Mouse (Mus musculus): ENCODE measurements around the gene Erlin1. TPM values are rescaled to one million over a fixed set of nuclear protein-coding genes. Genes with fewer than 3 reads are reported as not detected.

Erlin1 gene
- polyA plus RNA-seq, 1 experiment from 2014 or later: 18.7 TPM

GRCm38 (mm10) chr19:44024921-44025585, 44.5 kb downstream of the Erlin1 start:
- Histone ChIP-seq H3K36me3 (no peaks in the 10 kb centered on the region), H3K9ac (no peak overlapping the region), H3K27me3 (replicated peaks) (no peaks in the 10 kb centered on the region), H3K4me3 (no peak overlapping the region), H3K9me3 (replicated peaks) (no peaks in the 10 kb centered on the region), H3K4me2 (no peak overlapping the region), H3K4me1 (replicated peaks) (no peaks in the 10 kb centered on the region), H3K27ac (ENCODE audit: poor library complexity, severe bottlenecking) (no peak overlapping the region)
- no peak for ATAC-seq (ENCODE audit: insufficient number of reproducible peaks, low FRiP score)
- WGBS: 78% methylated on average over 13 of the region's 13 CpGs

- Histone ChIP-seq H3K9me3 (replicated peaks) (no peaks in the 10 kb centered on the region), H3K9ac (no peak overlapping the region), H3K4me2 (no peak overlapping the region), H3K4me1 (replicated peaks) (no peaks in the 10 kb centered on the region), H3K27ac (ENCODE audit: poor library complexity, severe bottlenecking) (no peak overlapping the region), H3K4me3 (no peak overlapping the region), H3K27me3 (replicated peaks) (no peaks in the 10 kb centered on the region), H3K36me3 (no peaks in the 10 kb centered on the region)
- WGBS: 61% methylated on average over 5 of the region's 5 CpGs
- no peak for ATAC-seq (ENCODE audit: insufficient number of reproducible peaks, low FRiP score)
These were observed 46.5 kb downstream of the Erlin1 start for GRCm38 (mm10) chr19:44023066-44023465.

GRCm38 (mm10) chr19:44021502-44021901, 48.1 kb downstream of the Erlin1 start:
- Histone ChIP-seq H3K27ac (ENCODE audit: poor library complexity, severe bottlenecking) (no peak overlapping the region), H3K4me1 (replicated peaks) (no peaks in the 10 kb centered on the region), H3K4me2 (no peak overlapping the region), H3K36me3 (no peaks in the 10 kb centered on the region), H3K27me3 (replicated peaks) (no peaks in the 10 kb centered on the region), H3K4me3 (no peak overlapping the region), H3K9me3 (replicated peaks) (no peaks in the 10 kb centered on the region), H3K9ac (no peak overlapping the region)
- no peak for ATAC-seq (ENCODE audit: insufficient number of reproducible peaks, low FRiP score)
- 89% methylated on average over 4 of the region's 4 CpGs for WGBS

GRCm38 (mm10) chr19:44019739-44020138, 49.8 kb downstream of the Erlin1 start:
- Histone ChIP-seq H3K27ac (ENCODE audit: poor library complexity, severe bottlenecking) (no peak overlapping the region), H3K36me3 (no peaks in the 10 kb centered on the region), H3K4me2 (no peak overlapping the region), H3K4me3 (no peak overlapping the region), H3K27me3 (replicated peaks) (no peaks in the 10 kb centered on the region), H3K9me3 (replicated peaks) (no peaks in the 10 kb centered on the region), H3K4me1 (replicated peaks) (no peaks in the 10 kb centered on the region), H3K9ac (no peak overlapping the region)
- no peak for ATAC-seq (ENCODE audit: insufficient number of reproducible peaks, low FRiP score)
- 56% methylated on average over 7 of the region's 7 CpGs for WGBS

GRCm38 (mm10) chr19:44013862-44014261, 55.7 kb downstream of the Erlin1 start:
- H3K4me3 ChIP-seq: no peak overlapping the region
- no peaks in the 10 kb centered on the region for H3K36me3 ChIP-seq
- no peaks in the 10 kb centered on the region for H3K27me3 ChIP-seq (replicated peaks)
- 41% methylated on average over 6 of the region's 6 CpGs for WGBS
- no peaks in the 10 kb centered on the region; the same call in 1 of the 2 replicates for H3K4me1 ChIP-seq (replicated peaks)
- no peak overlapping the region for H3K27ac ChIP-seq (ENCODE audit: poor library complexity, severe bottlenecking)
- no peak overlapping the region for H3K9ac ChIP-seq
- no peak for ATAC-seq (ENCODE audit: insufficient number of reproducible peaks, low FRiP score)
- no peak overlapping the region for H3K4me2 ChIP-seq
- no peaks in the 10 kb centered on the region for H3K9me3 ChIP-seq (replicated peaks)

GRCm38 (mm10) chr19:44008784-44009183, 60.8 kb downstream of the Erlin1 start:
- Histone ChIP-seq H3K9me3 (replicated peaks) (no peaks in the 10 kb centered on the region), H3K9ac (no peak overlapping the region), H3K4me1 (replicated peaks) (no peaks in the 10 kb centered on the region; the same call in 1 of the 2 replicates), H3K27me3 (replicated peaks) (no peaks in the 10 kb centered on the region), H3K4me2 (no peak overlapping the region), H3K27ac (ENCODE audit: poor library complexity, severe bottlenecking) (no peak overlapping the region), H3K4me3 (no peak overlapping the region), H3K36me3 (no peaks in the 10 kb centered on the region)
- no peak for ATAC-seq (ENCODE audit: insufficient number of reproducible peaks, low FRiP score)
- WGBS: 73% methylated on average over 15 of the region's 15 CpGs

GRCm38 (mm10) chr19:44007186-44007585, 62.4 kb downstream of the Erlin1 start:
- Histone ChIP-seq H3K4me3 (no peak overlapping the region), H3K27me3 (replicated peaks) (no peaks in the 10 kb centered on the region), H3K36me3 (no peaks in the 10 kb centered on the region), H3K4me2 (no peak overlapping the region), H3K27ac (ENCODE audit: poor library complexity, severe bottlenecking) (no peak overlapping the region), H3K4me1 (replicated peaks) (no peaks in the 10 kb centered on the region), H3K9me3 (replicated peaks) (no peaks in the 10 kb centered on the region), H3K9ac (no peak overlapping the region)
- 67% methylated on average over 12 of the region's 12 CpGs for WGBS
- no peak for ATAC-seq (ENCODE audit: insufficient number of reproducible peaks, low FRiP score)

- H3K27ac ChIP-seq (ENCODE audit: poor library complexity, severe bottlenecking): no peak overlapping the region
- H3K4me3 ChIP-seq: no peak overlapping the region
- H3K36me3 ChIP-seq: no peaks in the 10 kb centered on the region
- no peak overlapping the region for H3K4me2 ChIP-seq
- H3K4me1 ChIP-seq (replicated peaks): no peaks in the 10 kb centered on the region
- ATAC-seq (ENCODE audit: insufficient number of reproducible peaks, low FRiP score): no peak
- H3K9ac ChIP-seq: no peak overlapping the region
- no peaks in the 10 kb centered on the region for H3K27me3 ChIP-seq (replicated peaks)
- 74% methylated on average over 4 of the region's 4 CpGs for WGBS
- no peaks in the 10 kb centered on the region for H3K9me3 ChIP-seq (replicated peaks)
These were observed 64.6 kb downstream of the Erlin1 start for GRCm38 (mm10) chr19:44005025-44005424.

- Histone ChIP-seq H3K9me3 (replicated peaks) (no peaks in the 10 kb centered on the region), H3K4me3 (no peak overlapping the region), H3K27ac (ENCODE audit: poor library complexity, severe bottlenecking) (no peak overlapping the region), H3K4me2 (no peak overlapping the region), H3K36me3 (no peaks in the 10 kb centered on the region), H3K9ac (no peak overlapping the region), H3K4me1 (replicated peaks) (no peaks in the 10 kb centered on the region), H3K27me3 (replicated peaks) (no peaks in the 10 kb centered on the region)
- no peak for ATAC-seq (ENCODE audit: insufficient number of reproducible peaks, low FRiP score)
- 75% methylated on average over 2 of the region's 2 CpGs for WGBS
These were observed 65.3 kb downstream of the Erlin1 start for GRCm38 (mm10) chr19:44004261-44004660.

GRCm38 (mm10) chr19:44000720-44001119, 68.9 kb downstream of the Erlin1 start:
- Histone ChIP-seq H3K4me3 (no peak overlapping the region), H3K9ac (no peak overlapping the region), H3K36me3 (no peaks in the 10 kb centered on the region), H3K27me3 (replicated peaks) (no peaks in the 10 kb centered on the region), H3K4me2 (no peak overlapping the region), H3K4me1 (replicated peaks) (peaks cover 1% of the 10 kb centered on the region), H3K27ac (ENCODE audit: poor library complexity, severe bottlenecking) (no peak overlapping the region), H3K9me3 (replicated peaks) (no peaks in the 10 kb centered on the region)
- WGBS: 72% methylated on average over 5 of the region's 5 CpGs
- ATAC-seq (ENCODE audit: insufficient number of reproducible peaks, low FRiP score): no peak

GRCm38 (mm10) chr19:44000061-44000460, 69.5 kb downstream of the Erlin1 start:
- Histone ChIP-seq H3K4me1 (replicated peaks) (peaks cover 8% of the 10 kb centered on the region), H3K27ac (ENCODE audit: poor library complexity, severe bottlenecking) (no peak overlapping the region), H3K27me3 (replicated peaks) (no peaks in the 10 kb centered on the region), H3K9ac (no peak overlapping the region), H3K9me3 (replicated peaks) (no peaks in the 10 kb centered on the region), H3K36me3 (no peaks in the 10 kb centered on the region), H3K4me2 (no peak overlapping the region), H3K4me3 (no peak overlapping the region)
- ATAC-seq (ENCODE audit: insufficient number of reproducible peaks, low FRiP score): no peak
- 66% methylated on average over 1 of the region's 1 CpGs for WGBS
